Mouse (Mus musculus) gastrocnemius, adult 8-10 months (tissue): Measurements from ENCODE around the gene Ctbp2. TPM values are rescaled to one million over a fixed set of nuclear protein-coding genes. Genes with fewer than 3 reads are reported as not detected.

Experiments
- DNase-seq, 2 experiments: peaks; one replicate each; pipeline ENCODE4 v3.0.0; 2022; ENCODE audit warnings: low spot score in 2 of 2
- total RNA-seq, 4 experiments: library from RNA; stranded (reverse); gene quantifications; 2 replicates each; pipeline ENCODE4 v1.2.4; 2022

The Ctbp2 gene
- total RNA-seq, 4 experiments from 2014 or later, result 15.9 to 19.6 (median 18.1) TPM

GRCm38 (mm10) chr7:132950613-132951012 is 173.5 kb downstream of the Ctbp2 start:
- no peak for DNase-seq

GRCm38 (mm10) chr7:132949968-132950367 is 174.2 kb downstream of the Ctbp2 start:
- no peak for DNase-seq

GRCm38 (mm10) chr7:132940569-132940968 is 183.6 kb downstream of the Ctbp2 start:
- no peak for DNase-seq

GRCm38 (mm10) chr7:132939118-132939517 is 185.0 kb downstream of the Ctbp2 start:
- no peak for DNase-seq

Other genes with a start within 250 kb of the Ctbp2 start
- 10 to 100 TPM; 55.7 to 67.7 (median 59.6) TPM for gene Zranb1, start 193.2 kb downstream of the Ctbp2 start, total RNA-seq
- gene Fgfr2, start 1.0 kb downstream of the Ctbp2 start, total RNA-seq, result 1 to 10 TPM in 1 of 4 experiments, under 1 TPM in 3; 0.17 to 1.3 (median 0.62) TPM